Mouse (Mus musculus) heart, postnatal 4 days (tissue): ENCODE results near the gene Lfng. TPM values are rescaled to one million over a fixed set of nuclear protein-coding genes. Genes with fewer than 3 reads are reported as not detected.

Experiments used
- DNase-seq: peaks from one replicate; pipeline ENCODE4 v3.0.0; 2021
- total RNA-seq, 2 experiments: library from RNA; stranded (reverse); gene quantifications; 2 replicates each; pipeline ENCODE4 v1.2.3; 2021

Gene Lfng
- total RNA-seq: 10 to 100 TPM; 11.6 to 12.1 TPM

GRCm38 (mm10) chr5:140607001-140607835 lies at the start of gene Lfng:
Gene Lfng, plus strand, starts transcription at chr5:140607320.
- DNase-seq: peak; percentile 94

GRCm38 (mm10) chr5:140562601-140563000 lies 44.5 kb upstream of the Lfng start:
- DNase-seq: no peak

GRCm38 (mm10) chr5:140564896-140565295 lies 42.2 kb upstream of the Lfng start, which contains the start of gene Grifin:
Gene Grifin, minus strand, starts transcription at chr5:140565071.
- DNase-seq: no peak

- peak; percentile 84 for DNase-seq
Measured at GRCm38 (mm10) chr5:140565451-140565850, 41.7 kb upstream of the Lfng start.

- peak; percentile 75 for DNase-seq
Measured at GRCm38 (mm10) chr5:140565856-140566255, 41.3 kb upstream of the Lfng start.

GRCm38 (mm10) chr5:140566271-140566670 lies 40.8 kb upstream of the Lfng start:
- DNase-seq: no peak

GRCm38 (mm10) chr5:140567321-140567720 lies 39.8 kb upstream of the Lfng start:
- peak; percentile 82 for DNase-seq

GRCm38 (mm10) chr5:140567751-140568150 lies 39.4 kb upstream of the Lfng start:
- DNase-seq: no peak

- peak; percentile 81 for DNase-seq
Measured at GRCm38 (mm10) chr5:140568321-140568970, 38.7 kb upstream of the Lfng start.

GRCm38 (mm10) chr5:140569032-140569595 lies 38.0 kb upstream of the Lfng start:
- no peak for DNase-seq

- no peak for DNase-seq
Measured at GRCm38 (mm10) chr5:140570223-140570870, 36.8 kb upstream of the Lfng start.

- DNase-seq: no peak
Measured at GRCm38 (mm10) chr5:140571201-140571600, 35.9 kb upstream of the Lfng start.

GRCm38 (mm10) chr5:140571673-140572072 lies 35.4 kb upstream of the Lfng start:
- DNase-seq: peak; percentile 79

GRCm38 (mm10) chr5:140572611-140573010 lies 34.5 kb upstream of the Lfng start:
- DNase-seq: peak; percentile 50

- no peak for DNase-seq
Measured at GRCm38 (mm10) chr5:140575381-140575866, 31.7 kb upstream of the Lfng start.

GRCm38 (mm10) chr5:140579221-140579620 lies 27.9 kb upstream of the Lfng start:
- no peak for DNase-seq

- no peak for DNase-seq
Measured at GRCm38 (mm10) chr5:140579771-140580170, 27.3 kb upstream of the Lfng start.

GRCm38 (mm10) chr5:140581569-140581968 lies 25.6 kb upstream of the Lfng start:
- peak; percentile 70 for DNase-seq

- DNase-seq: no peak
Measured at GRCm38 (mm10) chr5:140582995-140583731, 24.0 kb upstream of the Lfng start.

- no peak for DNase-seq
Measured at GRCm38 (mm10) chr5:140583732-140584368, 23.3 kb upstream of the Lfng start.

GRCm38 (mm10) chr5:140589082-140589774 lies 17.9 kb upstream of the Lfng start:
- DNase-seq: no peak
